Mouse (Mus musculus): ENCODE results near the gene Parp3. TPM values are rescaled to one million over a fixed set of nuclear protein-coding genes. Genes with fewer than 3 reads are reported as not detected.
A peak's percentile ranks its signal among the peaks of the same experiment; 100 is the strongest.

The Parp3 gene
- total RNA-seq, 2 experiments from 2014 or later, result 33.7 to 38.2 TPM

- DNase-seq, result peak; percentile 57 to 60
Observed at GRCm38 (mm10) chr9:106475046-106475445, 1.7 kb downstream of the Parp3 start.

DNA sequence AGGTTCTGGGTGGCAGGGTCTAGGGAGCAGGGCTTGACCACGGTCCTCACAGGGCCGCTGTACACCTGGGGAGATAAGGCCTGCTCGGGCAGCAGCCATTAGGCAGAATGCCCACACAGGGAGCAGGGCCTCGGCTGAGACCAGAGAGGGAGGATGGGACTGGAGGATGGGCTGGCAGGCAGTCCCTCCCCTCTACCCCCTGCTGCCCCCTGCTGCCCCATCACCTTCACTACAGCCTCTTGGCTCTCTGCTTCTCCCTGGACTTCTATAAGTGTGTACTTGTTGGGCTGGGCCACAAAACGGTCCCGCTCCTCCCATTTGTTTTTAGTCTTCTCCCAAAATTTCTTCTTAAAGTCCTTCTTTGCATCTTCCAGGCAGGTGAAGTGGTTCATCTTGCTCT, 2.3 kb downstream of the Parp3 start:
- peak; percentile 77 to 85 for DNase-seq

GRCm38 (mm10) chr9:106473753-106474105, 3.0 kb downstream of the Parp3 start:
- peak in 1 of 2 experiments; percentile 18 for DNase-seq

GRCm38 (mm10) chr9:106473081-106473752, 3.5 kb downstream of the Parp3 start:
- peak; percentile 10 to 19 for DNase-seq

- peak in 1 of 2 experiments; percentile 53 for DNase-seq
Observed at GRCm38 (mm10) chr9:106472321-106472720, 4.4 kb downstream of the Parp3 start.

DNA sequence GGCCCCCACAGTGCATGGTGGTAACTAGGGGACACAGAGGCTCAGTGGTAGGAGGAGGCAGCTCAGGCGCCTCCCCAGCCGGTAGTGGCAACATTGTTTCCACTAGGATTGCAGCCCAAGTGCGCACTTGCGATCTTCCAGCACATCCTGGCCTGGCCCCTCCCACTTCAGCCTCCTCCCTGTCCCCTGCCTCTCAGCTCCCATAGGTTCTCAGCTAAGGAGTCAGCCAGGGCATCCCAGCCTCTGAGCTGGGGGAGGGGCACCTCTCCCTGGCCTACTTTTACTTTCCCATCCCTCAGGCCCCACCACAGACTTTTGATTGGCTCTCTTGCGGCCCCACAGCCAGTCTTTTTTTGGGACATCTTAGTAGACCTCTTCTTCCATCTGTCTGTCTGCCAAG, 4.9 kb downstream of the Parp3 start:
- peak; percentile 79 to 90 for DNase-seq

DNA sequence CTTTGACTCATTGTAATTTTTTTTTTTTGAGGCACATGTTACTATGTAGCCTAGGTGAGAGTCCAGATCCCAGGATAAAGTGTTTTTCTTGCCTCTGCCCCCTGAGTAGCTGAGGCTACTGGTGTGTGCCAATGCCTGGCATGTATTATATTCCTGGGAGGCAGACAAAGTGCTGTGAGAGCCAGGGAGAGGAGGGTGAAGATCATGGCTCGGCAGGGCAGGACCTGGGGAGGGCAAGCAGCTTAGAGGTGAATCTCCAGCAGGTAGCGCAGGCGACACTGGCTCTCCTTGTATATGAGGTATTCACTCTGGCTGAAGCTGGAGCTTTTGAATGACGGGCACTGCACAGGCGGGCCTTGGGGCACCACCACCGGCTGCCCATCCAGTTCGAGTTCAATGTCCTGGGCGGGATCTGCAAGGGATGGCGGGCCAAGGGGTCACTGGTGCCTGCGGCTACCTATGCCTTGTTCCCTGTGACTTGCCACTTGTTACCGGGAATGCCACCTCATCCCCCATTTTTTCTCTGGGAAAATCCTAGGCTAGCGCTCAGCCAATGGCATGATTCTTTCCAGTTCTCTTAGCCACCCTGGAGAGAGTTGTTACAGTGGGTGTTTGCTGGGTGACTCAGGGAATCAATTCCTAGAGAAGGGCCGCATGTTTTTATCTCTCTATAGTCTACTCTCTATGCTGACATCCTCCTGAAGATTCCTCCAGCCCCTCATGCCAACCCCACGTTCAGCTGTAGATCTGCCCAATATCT, 5.6 kb downstream of the Parp3 start:
- DNase-seq, result no peak

GRCm38 (mm10) chr9:106469776-106470175, 7.0 kb downstream of the Parp3 start:
- no peak for DNase-seq

DNA sequence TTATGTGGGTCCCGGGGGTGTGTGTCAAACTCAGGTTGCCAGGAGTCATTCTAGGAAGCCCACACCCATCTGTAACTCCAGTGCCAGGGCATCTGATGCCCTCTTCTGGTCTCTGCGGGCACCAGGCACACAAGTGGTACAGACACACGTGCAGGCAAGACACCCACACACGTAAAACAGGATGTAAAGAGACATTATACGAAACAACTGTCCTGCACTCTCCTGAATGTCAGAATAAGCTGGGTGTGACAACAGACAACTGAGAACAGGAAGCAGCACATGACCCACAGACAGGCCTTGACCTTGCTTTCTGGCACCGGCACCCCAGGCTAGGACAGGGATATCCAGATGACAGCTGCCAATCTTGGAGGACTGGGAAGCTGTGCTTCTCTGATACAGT, 7.4 kb downstream of the Parp3 start:
- no peak for DNase-seq

DNA sequence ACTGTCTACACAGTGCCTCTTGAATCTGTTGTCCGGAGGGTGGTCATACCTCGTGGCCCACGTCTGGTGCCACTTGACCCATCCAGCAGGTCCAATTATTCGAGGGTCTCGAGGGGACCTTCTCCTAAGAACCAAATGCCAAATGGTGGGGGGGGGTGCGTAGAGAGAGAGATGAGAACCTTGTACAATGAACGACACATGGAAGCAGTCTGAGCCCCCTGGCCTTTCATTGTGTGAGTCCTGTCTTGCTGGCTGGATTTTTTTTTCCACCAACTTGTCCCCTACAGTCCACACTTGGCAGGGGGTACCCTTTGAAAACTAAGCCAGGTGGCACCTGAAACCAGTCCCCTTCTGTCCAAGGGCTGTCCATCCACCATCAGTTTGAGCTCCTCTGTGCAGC, 9.0 kb downstream of the Parp3 start:
- no peak for DNase-seq

- DNase-seq, result no peak
Observed at GRCm38 (mm10) chr9:106466721-106467120, 10.0 kb downstream of the Parp3 start.

DNA sequence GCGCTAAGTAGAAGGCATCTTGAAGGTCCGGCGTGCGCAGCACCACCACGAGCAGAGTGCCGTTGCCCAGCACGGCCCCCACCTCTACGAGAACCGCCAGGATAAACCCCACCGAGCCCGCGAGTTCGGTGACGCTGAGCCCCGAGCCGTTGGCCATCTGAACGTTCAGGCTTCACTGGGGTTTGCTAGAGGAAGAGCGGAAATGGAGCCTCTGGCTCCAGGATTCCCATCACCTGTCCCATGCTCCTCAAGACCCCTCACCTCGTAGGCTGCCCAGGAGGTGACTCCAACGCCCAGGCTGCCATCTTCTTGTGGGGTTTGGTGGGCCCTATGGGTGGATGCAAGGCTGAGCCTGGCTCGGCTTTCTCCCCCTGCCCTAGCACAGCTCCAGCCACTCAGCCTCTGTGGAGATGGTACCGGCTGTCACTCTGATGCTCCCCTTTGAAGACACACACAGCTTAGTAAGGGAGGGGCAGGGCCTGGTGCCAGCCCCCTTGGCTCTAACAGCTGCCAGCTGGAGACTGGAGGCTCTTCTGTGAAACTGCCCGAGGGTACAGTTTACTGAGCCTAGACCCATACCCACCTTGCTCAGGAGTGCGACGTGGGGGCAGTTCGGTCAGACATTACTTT, 11.1 kb downstream of the Parp3 start, which contains the start of gene Gpr62:
Gpr62 (minus strand) TSS at position 368 of the 630 bp plus-strand sequence.
- DNase-seq, result no peak

DNA sequence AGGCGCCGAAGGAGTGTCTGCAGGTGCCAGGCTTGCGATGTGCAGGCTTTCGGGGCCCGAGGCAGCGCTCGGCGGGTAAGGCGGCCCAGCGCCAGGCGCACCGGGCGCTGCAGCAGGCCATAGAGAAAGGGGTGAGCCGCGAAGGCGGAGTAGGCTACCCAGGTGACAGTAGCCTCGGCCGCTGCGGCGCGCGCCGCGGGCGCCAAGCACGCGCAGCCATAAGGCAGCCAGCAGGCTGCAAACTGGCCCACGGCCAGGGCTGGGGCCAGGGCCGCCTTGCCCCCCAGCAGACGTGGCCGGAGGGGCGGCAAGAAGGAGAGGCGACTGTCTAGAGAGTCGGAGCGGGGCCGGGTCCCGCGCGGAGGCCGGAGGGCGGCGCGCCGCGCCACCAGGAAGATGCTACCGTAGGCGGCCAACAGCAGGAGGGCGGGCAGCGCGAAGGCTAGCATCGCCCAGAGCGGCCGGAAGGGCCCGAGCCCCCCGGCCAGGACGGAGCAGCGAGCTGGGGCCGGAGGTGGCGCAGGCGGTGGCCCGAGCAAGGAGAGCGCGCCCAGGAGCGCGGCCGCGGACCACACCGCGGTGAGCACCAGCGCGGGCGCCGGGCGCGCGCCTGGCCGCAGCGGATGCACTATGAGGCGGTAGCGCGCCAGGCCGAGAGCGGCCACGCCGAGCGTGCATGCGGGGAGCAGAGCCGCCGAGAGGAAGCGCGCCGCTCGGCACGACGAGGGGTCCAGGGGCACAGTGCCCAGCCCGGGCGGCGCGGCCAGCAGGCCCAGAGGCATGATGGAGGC, 11.8 kb downstream of the Parp3 start:
- peak; percentile 64 to 65 for DNase-seq

- no peak for DNase-seq
Observed at GRCm38 (mm10) chr9:106463122-106464063, 13.4 kb downstream of the Parp3 start.

GRCm38 (mm10) chr9:106462430-106462800, 14.3 kb downstream of the Parp3 start:
- DNase-seq, result no peak

DNA sequence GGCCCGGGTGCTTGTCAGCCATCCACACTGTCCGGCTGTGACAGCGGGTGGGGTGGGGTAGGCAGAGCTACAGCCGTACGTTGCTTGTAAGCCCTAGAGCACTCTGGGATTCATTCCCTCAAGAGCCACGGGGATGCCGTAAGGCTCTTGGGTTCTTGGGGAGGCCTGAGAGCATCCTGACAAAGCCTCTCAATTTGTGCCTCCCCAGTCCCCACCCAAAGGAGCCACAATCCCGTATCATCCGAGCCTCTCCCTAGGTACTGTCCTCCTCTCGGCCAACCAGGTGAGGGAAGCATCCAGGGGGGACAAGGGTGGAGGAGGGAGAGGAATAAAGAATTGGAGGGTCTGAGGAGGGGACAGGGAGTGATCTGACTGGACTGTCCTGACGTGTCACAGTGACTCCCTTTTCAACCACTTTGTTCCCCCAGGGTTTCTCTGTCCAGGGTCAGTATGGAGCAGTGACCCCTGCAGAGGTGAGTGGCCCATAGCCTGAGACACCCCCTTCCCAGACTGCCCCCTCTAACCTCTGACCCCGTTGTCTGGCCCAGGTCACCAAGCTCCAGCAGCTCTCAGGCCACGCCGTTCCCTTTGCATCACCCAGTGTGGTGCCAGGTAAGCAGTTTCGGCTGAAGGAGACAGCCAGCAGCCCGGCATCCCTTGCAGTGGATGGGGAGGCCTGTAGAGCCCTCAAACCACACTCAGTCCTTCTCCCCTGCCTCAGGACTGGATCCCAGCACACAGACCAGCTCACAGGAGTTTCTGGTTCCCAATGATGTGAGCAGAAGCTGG, 14.9 kb downstream of the Parp3 start:
- DNase-seq, result no peak

DNA sequence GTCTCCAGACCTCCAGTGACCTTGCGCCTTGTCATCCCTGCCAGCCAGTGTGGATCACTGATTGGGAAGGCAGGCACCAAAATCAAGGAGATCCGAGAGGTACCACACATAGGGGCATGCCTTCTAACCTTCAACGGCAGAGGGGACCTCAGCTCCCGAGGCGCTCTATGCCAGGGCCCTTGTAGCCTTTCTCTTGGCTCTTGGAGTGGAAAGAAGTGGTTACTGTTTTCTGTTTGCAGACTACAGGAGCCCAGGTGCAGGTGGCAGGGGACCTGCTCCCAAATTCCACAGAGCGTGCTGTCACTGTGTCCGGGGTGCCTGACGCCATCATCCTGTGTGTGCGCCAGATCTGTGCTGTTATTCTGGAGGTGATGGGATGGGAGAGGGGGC, 15.7 kb downstream of the Parp3 start:
- DNase-seq, result no peak

DNA sequence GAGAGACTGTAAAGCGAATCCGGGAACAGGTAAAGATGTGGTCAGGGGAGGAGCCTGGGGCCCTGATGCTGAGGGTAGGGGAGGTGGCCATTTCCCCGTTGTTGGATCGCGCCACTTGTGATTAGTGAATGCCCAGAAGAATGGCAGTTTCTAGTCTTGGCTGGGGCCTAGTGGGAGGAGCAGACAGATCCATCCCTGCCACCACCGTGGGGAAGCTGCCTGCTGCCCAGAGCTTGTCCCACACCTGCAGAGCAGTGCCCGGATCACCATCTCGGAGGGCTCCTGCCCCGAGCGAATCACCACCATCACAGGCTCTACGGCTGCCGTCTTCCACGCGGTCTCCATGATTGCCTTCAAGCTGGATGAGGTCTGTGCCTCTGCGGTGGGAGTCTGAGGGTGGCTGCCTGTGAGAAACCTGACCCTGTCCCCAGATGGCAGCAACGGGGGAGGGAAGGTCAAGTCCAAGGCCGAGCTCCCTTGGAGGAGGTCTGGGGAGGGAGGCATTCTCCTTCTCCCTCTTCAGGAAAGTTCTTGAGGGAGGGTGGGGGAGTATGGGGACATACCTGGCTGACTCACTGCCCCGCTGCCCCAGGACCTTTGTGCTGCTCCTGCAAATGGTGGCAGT, 16.2 kb downstream of the Parp3 start:
- DNase-seq, result no peak

DNA sequence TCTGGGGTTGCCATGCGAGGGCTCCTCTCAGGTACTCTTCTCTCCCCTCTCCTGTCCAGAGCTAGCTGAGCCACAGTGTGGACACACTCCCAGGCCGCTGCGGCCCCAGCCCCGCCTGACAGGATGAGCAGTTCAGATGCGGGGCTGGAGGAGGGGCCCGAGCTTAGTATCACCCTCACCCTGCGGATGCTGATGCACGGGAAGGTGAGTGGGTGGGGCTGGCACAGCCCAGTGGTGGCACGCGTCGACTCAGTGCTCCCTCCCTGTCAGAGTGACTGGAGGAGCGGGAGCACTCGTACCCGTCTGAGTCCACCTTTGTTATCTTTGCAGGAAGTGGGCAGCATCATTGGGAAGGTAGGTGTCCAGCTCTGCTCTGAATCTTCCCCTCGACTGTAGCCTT, 16.8 kb downstream of the Parp3 start:
- DNase-seq, result no peak

DNA sequence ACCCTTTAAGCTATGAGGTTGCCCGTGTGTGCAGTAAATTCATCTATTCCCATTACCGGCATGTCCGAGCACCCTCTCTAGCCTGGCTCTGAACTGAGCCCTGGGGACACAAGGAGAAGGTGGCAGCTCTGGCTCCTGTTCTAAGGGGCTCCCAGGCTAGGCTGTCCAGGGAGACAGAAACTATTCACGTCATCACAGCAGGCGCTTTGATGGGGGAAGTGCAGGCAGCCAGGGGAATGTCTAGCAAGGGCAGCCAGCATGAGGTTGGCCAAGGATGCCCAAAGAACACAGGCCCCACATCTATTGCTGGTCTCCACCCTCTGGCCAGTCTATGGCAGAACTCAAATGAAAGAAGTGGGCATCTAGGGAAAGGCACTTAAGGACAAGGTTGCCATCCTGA, 18.8 kb downstream of the Parp3 start:
- DNase-seq, result peak; percentile 58 to 77

Data from heart, adult 18-20 months (tissue).